Mouse (Mus musculus) MEL (cell line): ENCODE data around the gene Sh2d1b1. TPM values are rescaled to one million over a fixed set of nuclear protein-coding genes. Genes with fewer than 3 reads are reported as not detected.

ENCODE experiments used
- DNase-seq: peaks from one replicate; pipeline ENCODE4 v3.0.0; 2011; ENCODE audit warnings: low read depth, low spot score
- H3K27ac ChIP-seq: 2 replicates; pipeline ENCODE4 v1.5.1; 2012; ENCODE audit warnings: low read depth, mild to moderate bottlenecking, control low read depth, low read length, moderate library complexity; ENCODE audit not compliant: control insufficient read depth
- H3K27me3 ChIP-seq, 2 experiments: fragments of 150-350 bp in 1 of 2; sonication (generic) in 1 of 2; 2 replicates each; pipeline ENCODE4 v1.6.1; 2012; ENCODE audit warnings: low read length in 2 of 2, mild to moderate bottlenecking in 2 of 2, improper control_type of control experiment in 1 of 2, moderate library complexity in 1 of 2; ENCODE audit not compliant: insufficient read depth in 2 of 2, control insufficient read depth in 1 of 2
- H3K36me3 ChIP-seq, 2 experiments: 2 replicates each; pipeline ENCODE4 v1.6.1; 2012 to 2014; ENCODE audit warnings: low read length in 2 of 2, improper control_type of control experiment in 1 of 2, inconsistent platforms in 1 of 2, mild to moderate bottlenecking in 1 of 2; ENCODE audit not compliant: insufficient read depth in 2 of 2, control insufficient read depth in 1 of 2
- H3K4me1 ChIP-seq, 2 experiments: fragments of 150-350 bp in 1 of 2; sonication (generic) in 1 of 2; 2 replicates each; pipeline ENCODE4 v1.6.1; 2012; ENCODE audit warnings: low read length in 2 of 2, improper control_type of control experiment in 1 of 2, mild to moderate bottlenecking in 1 of 2; ENCODE audit not compliant: insufficient read depth in 2 of 2, control insufficient read depth in 1 of 2
- H3K4me3 ChIP-seq, 2 experiments: fragments of 150-350 bp in 1 of 2; sonication (generic) in 1 of 2; 2 replicates each; pipeline ENCODE4 v1.5.1; 2012; ENCODE audit warnings: low read depth in 2 of 2, low read length in 2 of 2, mild to moderate bottlenecking in 2 of 2, moderate library complexity in 2 of 2, control low read depth in 1 of 2, improper control_type of control experiment in 1 of 2; ENCODE audit not compliant: control insufficient read depth in 1 of 2, insufficient read depth in 1 of 2
- H3K79me2 ChIP-seq: 2 replicates; pipeline ENCODE4 v1.6.1; 2012; ENCODE audit warnings: mild to moderate bottlenecking, low read length, moderate library complexity; ENCODE audit not compliant: control insufficient read depth, poor library complexity, insufficient read depth
- H3K9ac ChIP-seq: 2 replicates; pipeline ENCODE4 v1.6.1; 2012; ENCODE audit warnings: low read depth, mild to moderate bottlenecking, control low read depth, low read length, moderate library complexity; ENCODE audit not compliant: control insufficient read depth, poor library complexity, severe bottlenecking
- H3K9me3 ChIP-seq: fragments of 150-350 bp; sonication (generic); replicated peaks from 2 replicates; pipeline ENCODE4 v1.6.1; 2012; ENCODE audit warnings: mild to moderate bottlenecking, low read length, improper control_type of control experiment, moderate library complexity; ENCODE audit not compliant: insufficient read depth
- CHD1 ChIP-seq: IDR thresholded peaks from 2 replicates; pipeline ENCODE4 v1.6.1; 2012; ENCODE audit warnings: low read depth, mild to moderate bottlenecking, inconsistent platforms, low read length, improper control_type of control experiment
- CTCF ChIP-seq, 3 experiments: IDR thresholded peaks in 2 of 3; conservative IDR thresholded peaks in 1 of 3; 2 replicates each; pipeline ENCODE4 v1.5.1; 2011 to 2012; ENCODE audit warnings: low read length in 3 of 3, low read depth in 2 of 3, mild to moderate bottlenecking in 2 of 3, improper control_type of control experiment in 1 of 3, inconsistent platforms in 1 of 3, mixed read lengths in 1 of 3, moderate library complexity in 1 of 3; ENCODE audit not compliant: control insufficient read depth in 1 of 3, insufficient read depth in 1 of 3, poor library complexity in 1 of 3, severe bottlenecking in 1 of 3
- E2F4 ChIP-seq: IDR thresholded peaks from 2 replicates; pipeline ENCODE4 v1.6.1; 2011; ENCODE audit warnings: low read depth, low read length, improper control_type of control experiment, borderline replicate concordance
- ELF1 ChIP-seq: IDR thresholded peaks from 2 replicates; pipeline ENCODE4 v1.6.1; 2014; ENCODE audit warnings: low read depth, mild to moderate bottlenecking, inconsistent platforms, low read length, improper control_type of control experiment, moderate library complexity
- ETS1 ChIP-seq: IDR thresholded peaks from 2 replicates; pipeline ENCODE4 v1.6.1; 2012; ENCODE audit warnings: low read depth, mild to moderate bottlenecking, inconsistent platforms, low read length, improper control_type of control experiment, moderate library complexity
- GABPA ChIP-seq: IDR thresholded peaks from 2 replicates; pipeline ENCODE4 v1.6.1; 2012; ENCODE audit warnings: low read depth, mild to moderate bottlenecking, inconsistent platforms, low read length, improper control_type of control experiment, moderate library complexity
- HCFC1 ChIP-seq: IDR thresholded peaks from 2 replicates; pipeline ENCODE4 v1.6.1; 2012; ENCODE audit warnings: low read depth, mild to moderate bottlenecking, inconsistent platforms, low read length, improper control_type of control experiment, moderate library complexity
- JUND ChIP-seq: IDR thresholded peaks from 2 replicates; pipeline ENCODE4 v1.6.1; 2011; ENCODE audit warnings: low read depth, mild to moderate bottlenecking, improper control_type of control experiment, low read length
- KAT2A ChIP-seq: conservative IDR thresholded peaks from 2 replicates; pipeline ENCODE4 v1.6.1; 2012; ENCODE audit warnings: low read depth, low read length, improper control_type of control experiment, inconsistent platforms
- MAX ChIP-seq: IDR thresholded peaks from 2 replicates; pipeline ENCODE4 v1.6.1; 2011; ENCODE audit warnings: low read length, improper control_type of control experiment
- MAZ ChIP-seq: IDR thresholded peaks from 2 replicates; pipeline ENCODE4 v1.6.1; 2012; ENCODE audit warnings: low read depth, mild to moderate bottlenecking, inconsistent platforms, low read length, improper control_type of control experiment
- MYC ChIP-seq: IDR thresholded peaks from 2 replicates; pipeline ENCODE4 v1.6.1; 2011; ENCODE audit warnings: low read depth, mild to moderate bottlenecking, low read length, improper control_type of control experiment, moderate library complexity
- POLR2A ChIP-seq, 2 experiments: IDR thresholded peaks; 2 replicates each; pipeline ENCODE4 v1.6.1; 2011 to 2012; ENCODE audit warnings: low read length in 2 of 2, mild to moderate bottlenecking in 2 of 2, control low read depth in 1 of 2, improper control_type of control experiment in 1 of 2, low read depth in 1 of 2, moderate library complexity in 1 of 2; ENCODE audit not compliant: control insufficient read depth in 1 of 2, insufficient read depth in 1 of 2, poor library complexity in 1 of 2
- POLR2AphosphoS2 ChIP-seq: IDR thresholded peaks from 2 replicates; pipeline ENCODE4 v1.6.1; 2011; ENCODE audit warnings: low read length, improper control_type of control experiment
- SIN3A ChIP-seq: IDR thresholded peaks from 2 replicates; pipeline ENCODE4 v1.6.1; 2012; ENCODE audit warnings: low read length, improper control_type of control experiment, inconsistent platforms
- TBP ChIP-seq: IDR thresholded peaks from 2 replicates; pipeline ENCODE4 v1.8.0; 2011; ENCODE audit warnings: low read depth, low read length, improper control_type of control experiment
- TCF12 ChIP-seq: IDR thresholded peaks from 2 replicates; pipeline ENCODE4 v1.6.1; 2014; ENCODE audit warnings: low read depth, mild to moderate bottlenecking, inconsistent platforms, low read length, improper control_type of control experiment, moderate library complexity
- UBTF ChIP-seq: IDR thresholded peaks from 2 replicates; pipeline ENCODE4 v1.6.1; 2012; ENCODE audit warnings: low read depth, mild to moderate bottlenecking, inconsistent platforms, low read length, improper control_type of control experiment, moderate library complexity, borderline replicate concordance; ENCODE audit not compliant: insufficient read depth
- USF2 ChIP-seq, 2 experiments: IDR thresholded peaks; 2 replicates each; pipeline ENCODE4 v1.6.1; 2011 to 2012; ENCODE audit warnings: improper control_type of control experiment in 2 of 2, low read length in 2 of 2, borderline replicate concordance in 1 of 2, inconsistent platforms in 1 of 2, low read depth in 1 of 2, mild to moderate bottlenecking in 1 of 2; ENCODE audit not compliant: insufficient read depth in 1 of 2
- ZKSCAN1 ChIP-seq: IDR thresholded peaks from 2 replicates; pipeline ENCODE4 v1.6.1; 2012; ENCODE audit warnings: low read depth, mild to moderate bottlenecking, inconsistent platforms, low read length, improper control_type of control experiment, moderate library complexity
- ZMIZ1 ChIP-seq: IDR thresholded peaks from 2 replicates; pipeline ENCODE4 v1.6.1; 2012; ENCODE audit warnings: low read depth, mild to moderate bottlenecking, inconsistent platforms, low read length, improper control_type of control experiment, moderate library complexity
- polyA plus RNA-seq, 2 experiments: library from polyadenylated mRNA; stranded (reverse) in 1 of 2; unstranded in 1 of 2; fragments of >175 nt in 1 of 2; fragments of >200 nt in 1 of 2; gene quantifications; 2 replicates each; pipeline versions ENCODE4 v1.2.1 to v1.2.4; 2012; ENCODE audit warnings: low replicate concordance in 2 of 2, low read depth in 1 of 2; ENCODE audit not compliant: insufficient read length in 2 of 2, insufficient read depth in 1 of 2, missing spikeins in 1 of 2
- total RNA-seq: library from RNA; depleted of rRNA; stranded (reverse); fragments of 300-350 nt; gene quantifications from 2 replicates; pipeline ENCODE4 v1.2.3, GENCODE M21; 2012

The Sh2d1b1 gene
- total and polyA plus RNA-seq, 3 experiments, result not detected

DNA sequence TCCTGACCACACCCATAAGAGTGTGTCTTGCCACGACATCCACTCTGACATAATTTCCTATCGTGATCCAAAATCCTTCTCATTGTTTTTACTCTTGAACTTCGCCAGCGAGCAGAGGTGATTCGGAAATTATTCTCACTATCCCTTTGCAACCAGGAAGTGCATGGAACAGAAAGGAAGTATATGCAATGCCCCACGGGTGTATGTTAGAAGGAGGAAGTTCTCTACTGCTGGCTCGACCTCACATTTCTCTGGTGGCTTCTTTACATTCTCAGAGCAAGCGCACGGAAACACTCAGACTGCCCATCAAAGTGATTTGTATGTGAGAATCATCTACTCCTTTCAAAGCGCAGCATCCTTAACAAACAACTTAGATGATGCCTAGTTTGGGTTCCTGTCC is 27.9 kb downstream of the Sh2d1b1 start:
- no peak for DNase-seq
- no peak overlapping the region for H3K4me3 ChIP-seq
- H3K4me1 ChIP-seq, result no peaks in the 10 kb centered on the region
- H3K79me2 ChIP-seq, result no peaks in the 10 kb centered on the region
- H3K27ac ChIP-seq, result no peak overlapping the region
- no peaks in the 10 kb centered on the region for H3K36me3 ChIP-seq
- no peak overlapping the region for H3K9ac ChIP-seq
- no peak for TF ChIP-seq ZMIZ1
- no peak for TF ChIP-seq ZKSCAN1
- TF ChIP-seq ELF1, result no peak
- no peak for TF ChIP-seq KAT2A
- no peak for TF ChIP-seq JUND
- no peaks in the 10 kb centered on the region for H3K27me3 ChIP-seq
- no peaks in the 10 kb centered on the region for H3K9me3 ChIP-seq

DNA sequence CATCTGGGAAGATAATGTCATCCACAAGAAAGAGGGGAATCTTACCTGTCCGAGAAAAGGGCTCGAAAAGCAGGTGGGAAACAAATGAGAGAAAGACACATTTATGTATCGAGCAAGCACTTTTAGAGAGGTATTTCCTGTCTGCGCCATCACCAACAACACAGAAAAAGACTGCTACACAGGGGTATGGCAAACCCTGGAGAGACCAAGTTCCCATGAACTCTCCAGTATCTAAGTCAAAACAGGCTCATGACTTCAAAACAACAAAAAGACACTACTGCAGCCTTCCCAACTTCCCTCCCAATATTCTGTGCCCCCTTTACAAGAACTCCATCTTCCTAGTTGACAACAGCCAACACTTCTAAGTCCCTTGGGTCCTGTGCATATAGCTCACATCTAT is 29.1 kb downstream of the Sh2d1b1 start, which contains the start of gene Gm7694:
TSS of gene Gm7694 (minus strand) at position 101 of the 400 bp plus-strand sequence.
- Histone ChIP-seq H3K36me3 (no peaks in the 10 kb centered on the region), H3K27ac (no peak within 1 kb of the TSS), H3K9me3 (no peaks in the 10 kb centered on the region), H3K4me3 (no peak within 1 kb of the TSS), H3K27me3 (no peaks in the 10 kb centered on the region), H3K9ac (no peak within 1 kb of the TSS), H3K4me1 (no peaks in the 10 kb centered on the region), H3K79me2 (no peaks in the 10 kb centered on the region)
- TF ChIP-seq POLR2AphosphoS2 (no peak), USF2 (IDR thresholded peaks at IDR 0.05; ENCODE audit: borderline replicate concordance in 1 of 2, insufficient read depth in 1 of 2, low read depth in 1 of 2, low read length in 2 of 2) (no peak), TCF12 (no peak), ELF1 (no peak), MYC (no peak)
- no peak for DNase-seq

DNA sequence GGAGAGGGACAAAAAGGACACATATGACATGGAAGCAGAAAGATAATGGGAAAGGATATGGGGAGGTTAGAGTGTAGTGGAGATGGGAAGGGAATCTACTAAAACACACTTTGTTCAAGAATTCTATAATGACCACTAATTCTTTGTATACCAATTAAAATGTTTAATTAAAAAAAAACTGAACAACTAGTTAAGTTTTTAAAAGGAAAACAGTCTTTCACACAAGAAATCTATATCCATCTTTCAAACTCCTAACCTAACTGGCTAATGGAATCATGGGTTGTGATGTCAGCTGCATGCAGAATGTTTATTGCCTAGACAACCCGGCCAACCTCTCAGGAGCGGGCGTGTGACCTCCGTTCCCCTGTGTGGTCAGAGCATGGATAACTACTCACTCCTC is 31.4 kb downstream of the Sh2d1b1 start, which contains the start of gene Spata46:
TSS of gene Spata46 (plus strand) at position 301 of the 400 bp plus-strand sequence.
- H3K27ac ChIP-seq, result no peak within 1 kb of the TSS
- TF ChIP-seq HCFC1, result no peak
- TF ChIP-seq GABPA, result no peak
- TF ChIP-seq MAX, result no peak
- TF ChIP-seq MAZ, result no peak
- no peak for TF ChIP-seq TBP
- TF ChIP-seq SIN3A, result no peak
- TF ChIP-seq ZMIZ1, result no peak
- TF ChIP-seq CHD1, result no peak
- no peak for TF ChIP-seq CTCF (IDR thresholded peaks at IDR 0.05 in 2 of 3, conservative IDR thresholded peaks at IDR 0.05 in 1 of 3; ENCODE audit: control insufficient read depth in 1 of 3, insufficient read depth in 1 of 3, low read depth in 2 of 3, low read length in 3 of 3, poor library complexity in 1 of 3, severe bottlenecking in 1 of 3)
- TF ChIP-seq POLR2A (IDR thresholded peaks at IDR 0.05; ENCODE audit: control insufficient read depth in 1 of 2, insufficient read depth in 1 of 2, low read depth in 1 of 2, low read length in 2 of 2, poor library complexity in 1 of 2), result no peak
- no peak for TF ChIP-seq ETS1
- no peak for TF ChIP-seq UBTF
- TF ChIP-seq E2F4, result no peak
- TF ChIP-seq, all 39 proteins: peak for 0
- H3K9ac ChIP-seq, result no peak within 1 kb of the TSS
- DNase-seq, result no peak
- H3K9me3 ChIP-seq, result no peaks in the 10 kb centered on the region
- no peak within 1 kb of the TSS for H3K4me3 ChIP-seq
- no peaks in the 10 kb centered on the region for H3K36me3 ChIP-seq
- no peaks in the 10 kb centered on the region for H3K27me3 ChIP-seq
- H3K4me1 ChIP-seq, result no peaks in the 10 kb centered on the region
- no peaks in the 10 kb centered on the region for H3K79me2 ChIP-seq
